In genomic region chr9:56958689-56959088, GRCm38 (mm10) we compare ENCODE assay signal across 23 mouse cellular contexts.
"Had no signal": no experiment of that assay in that cellular context is flagged by ENCODE, and none has a peak within 500 bp of the region (broad histone marks: within the 10 kb centered on the region; RNA-seq: fewer than 3 reads in every experiment).

No protein-coding gene starts in this region.

- H3K36me3 ChIP-seq: intestine, embryonic 15.5 days had no signal

- H3K27ac ChIP-seq: gastrocnemius, adult 2 months; heart, embryonic 10.5 days; hindbrain, embryonic 13.5 days; hindbrain, embryonic 15.5 days; intestine, embryonic 15.5 days; layer of hippocampus, adult 2 months; left cerebral cortex, adult 2 months; limb, embryonic 13.5 days; limb, embryonic 15.5 days; liver, embryonic 12.5 days; liver, embryonic 14.5 days had no signal

- H3K27me3 ChIP-seq: heart, embryonic 12.5 days; hindbrain, embryonic 13.5 days; hindbrain, embryonic 15.5 days; intestine, embryonic 15.5 days; limb, embryonic 13.5 days; limb, embryonic 15.5 days; liver, embryonic 12.5 days had no signal

- H3K4me2 ChIP-seq: heart, embryonic 12.5 days; hindbrain, embryonic 13.5 days; hindbrain, embryonic 15.5 days; intestine, embryonic 15.5 days; limb, embryonic 13.5 days; limb, embryonic 15.5 days; liver, embryonic 12.5 days had no signal

- H3K4me1 ChIP-seq: heart, embryonic 10.5 days; heart, embryonic 12.5 days; hindbrain, embryonic 13.5 days; hindbrain, embryonic 15.5 days; intestine, embryonic 15.5 days; limb, embryonic 15.5 days; liver, embryonic 12.5 days had no signal

- DNase-seq: gastrocnemius, adult 2 months; gastrocnemius, postnatal 10 days; gastrocnemius, postnatal 25 days; heart, adult 18-20 months; heart, postnatal 10 days; kidney, adult 18-20 months; kidney, adult 8-10 months; kidney, postnatal 10 days; kidney, postnatal 25 days; kidney, postnatal 4 days; left cerebral cortex, postnatal 4 days had no signal

- H3K4me3 ChIP-seq: gastrocnemius, adult 2 months; heart, embryonic 10.5 days; heart, embryonic 12.5 days; hindbrain, embryonic 13.5 days; hindbrain, embryonic 15.5 days; intestine, embryonic 15.5 days; layer of hippocampus, adult 2 months; left cerebral cortex, adult 2 months; limb, embryonic 13.5 days; limb, embryonic 15.5 days; liver, embryonic 12.5 days had no signal

- H3K9me3 ChIP-seq: heart, embryonic 10.5 days; hindbrain, embryonic 13.5 days; hindbrain, embryonic 15.5 days; intestine, embryonic 15.5 days had no signal

- ATAC-seq: intestine, embryonic 15.5 days; intestine, postnatal 0 days; liver, embryonic 12.5 days had no signal

- H3K9ac ChIP-seq: heart, embryonic 12.5 days; hindbrain, embryonic 13.5 days; hindbrain, embryonic 15.5 days; intestine, embryonic 15.5 days; limb, embryonic 13.5 days; limb, embryonic 15.5 days; liver, embryonic 12.5 days; liver, embryonic 14.5 days had no signal
